Mouse (Mus musculus): ENCODE measurements around the gene Itpk1.

- TF ChIP-seq POLR2A (IDR thresholded peaks at IDR 0.05; ENCODE audit: borderline replicate concordance, extremely low read depth, insufficient read depth, insufficient read length, poor library complexity, severe bottlenecking): no peak
- TF ChIP-seq CTCF (IDR thresholded peaks at IDR 0.05; ENCODE audit: borderline replicate concordance, extremely low read depth, insufficient read depth, insufficient read length): no peak
Observed at GRCm38 (mm10) chr12:102638878-102639277, 65.9 kb downstream of the Itpk1 start.
